Mouse (Mus musculus): Measurements from ENCODE around the gene Ahnak2.
"Not testable (repeated sequence)": the region's sequence is repeated elsewhere in the genome, so short reads cannot be mapped to it uniquely, and the experiment has no call there.

The Ahnak2 gene

GRCm38 (mm10) chr12:112820401-112820999 is 18.0 kb upstream of the Ahnak2 start:
- DNase-seq = no peak

- DNase-seq = no peak
These were observed 16.7 kb upstream of the Ahnak2 start for GRCm38 (mm10) chr12:112819057-112819662.

- not testable (repeated sequence) for DNase-seq
These were observed 14.4 kb upstream of the Ahnak2 start for GRCm38 (mm10) chr12:112816866-112817265.

GRCm38 (mm10) chr12:112816294-112816693 is 13.8 kb upstream of the Ahnak2 start:
- DNase-seq = no peak

GRCm38 (mm10) chr12:112814682-112815470 is 12.4 kb upstream of the Ahnak2 start:
- no peak for DNase-seq

- DNase-seq = no peak
These were observed 10.9 kb upstream of the Ahnak2 start for GRCm38 (mm10) chr12:112813370-112813769.

- no peak for DNase-seq
These were observed 7.8 kb upstream of the Ahnak2 start for GRCm38 (mm10) chr12:112810092-112810885.

- no peak for DNase-seq
These were observed 7.2 kb upstream of the Ahnak2 start for GRCm38 (mm10) chr12:112809641-112810040.

- peak; percentile 94 for DNase-seq
These were observed 6.3 kb upstream of the Ahnak2 start, which contains the start of gene Clba1 for GRCm38 (mm10) chr12:112808587-112809364. TSS of gene Clba1 (plus strand) at chr12:112808937.

GRCm38 (mm10) chr12:112808212-112808586 is 5.7 kb upstream of the Ahnak2 start:
- DNase-seq = no peak

GRCm38 (mm10) chr12:112807796-112808195 is 5.3 kb upstream of the Ahnak2 start:
- DNase-seq = no peak

- DNase-seq = no peak
These were observed 3.6 kb upstream of the Ahnak2 start for GRCm38 (mm10) chr12:112806044-112806443.

GRCm38 (mm10) chr12:112804046-112804445 is 1.6 kb upstream of the Ahnak2 start:
- no peak for DNase-seq

- no peak for DNase-seq
These were observed 460 bp upstream of the Ahnak2 start for GRCm38 (mm10) chr12:112802917-112803316.

- DNase-seq = peak; percentile 66
These were observed 2.0 kb downstream of the Ahnak2 start for GRCm38 (mm10) chr12:112800476-112800875.

GRCm38 (mm10) chr12:112799237-112799970 is 3.1 kb downstream of the Ahnak2 start:
- no peak for DNase-seq

GRCm38 (mm10) chr12:112798716-112799115 is 3.7 kb downstream of the Ahnak2 start:
- no peak for DNase-seq

- no peak for DNase-seq
These were observed 4.2 kb downstream of the Ahnak2 start for GRCm38 (mm10) chr12:112798332-112798681.

GRCm38 (mm10) chr12:112797672-112798331 is 4.7 kb downstream of the Ahnak2 start:
- DNase-seq = no peak

- no peak for DNase-seq
These were observed 5.6 kb downstream of the Ahnak2 start for GRCm38 (mm10) chr12:112796551-112797510.
